ENCODE assay signal across 21 mouse cellular contexts in genomic region chr9:58047061-58047460, GRCm38 (mm10). TPM values are rescaled to one million over a fixed set of nuclear protein-coding genes. Genes with fewer than 3 reads are reported as not detected.
DNase-seq lines count a peak whose midpoint lies in the region; ATAC-seq and TF ChIP-seq lines count a peak whose summit lies in the region.
"Had no signal": no experiment of that assay in that cellular context is flagged by ENCODE, and none has a peak within 500 bp of the region (broad histone marks: within the 10 kb centered on the region; RNA-seq: fewer than 3 reads in every experiment).

No protein-coding gene starts in this region.

- no peaks in the 10 kb centered on the region for H3K9me3 ChIP-seq in lung, embryonic 14.5 days (ENCODE audit: low read depth, low read length)
- no peaks in the 10 kb centered on the region for H3K9me3 ChIP-seq in embryonic facial prominence, embryonic 10.5 days
- no peaks in the 10 kb centered on the region for H3K9me3 ChIP-seq in forebrain, embryonic 13.5 days (replicated peaks)
- no peaks in the 10 kb centered on the region for H3K9me3 ChIP-seq in kidney, embryonic 15.5 days (replicated peaks)
- H3K9me3 ChIP-seq: heart, embryonic 10.5 days; hindbrain, embryonic 13.5 days; neural tube, embryonic 15.5 days had no signal

- no peaks in the 10 kb centered on the region for H3K4me1 ChIP-seq in lung, embryonic 14.5 days (ENCODE audit: insufficient read depth)
- H3K4me1 ChIP-seq in embryonic facial prominence, embryonic 10.5 days = peaks cover 86% of the 10 kb centered on the region
- H3K4me1 ChIP-seq in forebrain, embryonic 13.5 days = peaks cover 96% of the 10 kb centered on the region
- peaks cover 32% of the 10 kb centered on the region for H3K4me1 ChIP-seq in kidney, embryonic 15.5 days

- H3K27ac ChIP-seq in lung, embryonic 14.5 days (ENCODE audit: low read depth) = no peak overlapping the region
- H3K27ac ChIP-seq in embryonic facial prominence, embryonic 10.5 days (replicated peaks) = 0 out of 2 replicates have a peak overlapping the region, but pooled peaks have one; percentile 77
- H3K27ac ChIP-seq in forebrain, embryonic 13.5 days = peak overlapping the region; percentile 98; the same call in 1 of the 2 replicates
- H3K27ac ChIP-seq in kidney, embryonic 15.5 days = peak overlapping the region; percentile 52
- H3K27ac ChIP-seq: heart, embryonic 10.5 days; neural tube, embryonic 15.5 days; stomach, postnatal 0 days had no signal

- H3K27me3 ChIP-seq in lung, embryonic 14.5 days (ENCODE audit: insufficient read depth, low read length) = no peaks in the 10 kb centered on the region; the same call in 1 of the 2 replicates
- H3K27me3 ChIP-seq in embryonic facial prominence, embryonic 10.5 days (replicated peaks; ENCODE audit: low read depth, poor library complexity, severe bottlenecking) = peaks cover 75% of the 10 kb centered on the region
- no peaks in the 10 kb centered on the region for H3K27me3 ChIP-seq in forebrain, embryonic 13.5 days
- 0 out of 2 replicates have a peak, but pooled peaks cover 5% of the 10 kb centered on the region for H3K27me3 ChIP-seq in kidney, embryonic 15.5 days
- H3K27me3 ChIP-seq: Patski had no signal

- no peaks in the 10 kb centered on the region for H3K36me3 ChIP-seq in lung, embryonic 14.5 days (ENCODE audit: insufficient read depth)
- no peaks in the 10 kb centered on the region for H3K36me3 ChIP-seq in embryonic facial prominence, embryonic 10.5 days (replicated peaks)
- H3K36me3 ChIP-seq in forebrain, embryonic 13.5 days (ENCODE audit: poor library complexity, severe bottlenecking) = no peaks in the 10 kb centered on the region
- H3K36me3 ChIP-seq in kidney, embryonic 15.5 days = no peaks in the 10 kb centered on the region
- H3K36me3 ChIP-seq: heart, embryonic 10.5 days; hindbrain, embryonic 13.5 days; neural tube, embryonic 15.5 days had no signal

- H3K4me2 ChIP-seq in lung, embryonic 14.5 days = no peak overlapping the region
- no peak overlapping the region for H3K4me2 ChIP-seq in forebrain, embryonic 13.5 days
- H3K4me2 ChIP-seq in kidney, embryonic 15.5 days = no peak overlapping the region
- H3K4me2 ChIP-seq: hindbrain, embryonic 13.5 days; neural tube, embryonic 15.5 days had no signal

- H3K4me3 ChIP-seq in lung, embryonic 14.5 days (ENCODE audit: low read depth, low read length) = no peak overlapping the region
- no peak overlapping the region for H3K4me3 ChIP-seq in embryonic facial prominence, embryonic 10.5 days
- no peak overlapping the region for H3K4me3 ChIP-seq in forebrain, embryonic 13.5 days
- no peak overlapping the region for H3K4me3 ChIP-seq in kidney, embryonic 15.5 days (replicated peaks)
- H3K4me3 ChIP-seq: heart, embryonic 10.5 days; hindbrain, embryonic 13.5 days; myocyte; neural tube, embryonic 15.5 days had no signal

- peak; percentile 50 for DNase-seq in lung, embryonic 14.5 days
- no peak for DNase-seq in lung, postnatal 36 days
- no peak for DNase-seq in embryonic facial prominence, embryonic 10.5 days (ENCODE audit: low spot score)
- no peak for DNase-seq in cerebellum, postnatal 25 days
- DNase-seq: cerebellum, postnatal 14 days; heart, postnatal 10 days; layer of hippocampus, adult 9-11 months; right cerebral cortex, postnatal 25 days; thymus, postnatal 14 days had no signal

- no peak for ATAC-seq in lung, embryonic 14.5 days (ENCODE audit: insufficient read depth)
- ATAC-seq in forebrain, embryonic 13.5 days = no peak
- ATAC-seq in kidney, embryonic 15.5 days (replicated peaks; ENCODE audit: low FRiP score) = no peak
- ATAC-seq in erythroblast, adult 5-6 weeks (replicated peaks; ENCODE audit: low FRiP score, poor library complexity, severe bottlenecking) = no peak
- ATAC-seq: intestine, postnatal 0 days; Patski had no signal

- H3K9ac ChIP-seq in lung, embryonic 14.5 days = no peak overlapping the region
- H3K9ac ChIP-seq in forebrain, embryonic 13.5 days = no peak overlapping the region
- no peak overlapping the region for H3K9ac ChIP-seq in kidney, embryonic 15.5 days
- H3K9ac ChIP-seq: hindbrain, embryonic 13.5 days; neural tube, embryonic 15.5 days had no signal

- TF ChIP-seq CTCF in lung, embryonic 14.5 days (IDR thresholded peaks at IDR 0.05; ENCODE audit: low read depth) = no peak

- WGBS in lung, embryonic 14.5 days = 45% methylated on average over 10 of the region's 10 CpGs
- 78% methylated on average over 10 of the region's 10 CpGs for WGBS in embryonic facial prominence, embryonic 10.5 days
- 87% methylated on average over 10 of the region's 10 CpGs for WGBS in forebrain, embryonic 13.5 days
- 63% methylated on average over 10 of the region's 10 CpGs for WGBS in kidney, embryonic 15.5 days

RNA-seq across cellular contexts. Expression of gene Stra6, which starts 16.5 kb away (rescaled TPM):
- polyA plus RNA-seq in lung, embryonic 14.5 days (2014; fragmentation: Nextera tagmentation; extraction: Ambion mirVana) = 3.4 and 4.0 TPM in 2 replicates
- polyA plus RNA-seq in embryonic facial prominence, embryonic 10.5 days (2016; fragmentation: Nextera tagmentation; extraction: Ambion mirVana) = 33.6 and 47.2 TPM in 2 replicates
- 7.1 and 7.7 TPM in 2 replicates for polyA plus RNA-seq in forebrain, embryonic 13.5 days (2015; fragmentation: Nextera tagmentation; extraction: Ambion mirVana)
- polyA plus RNA-seq in kidney, embryonic 15.5 days (2015; fragmentation: Nextera tagmentation; extraction: Ambion mirVana) = 28.0 and 29.7 TPM in 2 replicates
- total RNA-seq in erythroblast, adult 5-6 weeks (2015; ENCODE audit: low replicate concordance) = not detected in 2 replicates
- not detected in 2 replicates for total RNA-seq in erythroblast, adult 5-6 weeks (2017; ENCODE audit: low replicate concordance)
- total RNA-seq: megakaryocyte-erythroid progenitor cell, adult 5-6 weeks had no signal
- polyA plus RNA-seq: liver, embryonic 16.5 days had no signal

RNA-seq across cellular contexts. Expression of gene Cyp11a1, which starts 40.9 kb away (rescaled TPM):
- polyA plus RNA-seq in lung, embryonic 14.5 days (2014; fragmentation: Nextera tagmentation; extraction: Ambion mirVana) = 0.13 and 0.69 TPM in 2 replicates
- not detected in 2 replicates for polyA plus RNA-seq in embryonic facial prominence, embryonic 10.5 days (2016; fragmentation: Nextera tagmentation; extraction: Ambion mirVana)
- polyA plus RNA-seq in forebrain, embryonic 13.5 days (2015; fragmentation: Nextera tagmentation; extraction: Ambion mirVana) = 0.23 and 0.65 TPM in 2 replicates
- 15.7 and 46.0 TPM in 2 replicates for polyA plus RNA-seq in kidney, embryonic 15.5 days (2015; fragmentation: Nextera tagmentation; extraction: Ambion mirVana)
- 0.63 and 2.3 TPM in 2 replicates for total RNA-seq in erythroblast, adult 5-6 weeks (2015; ENCODE audit: low replicate concordance)
- total RNA-seq in erythroblast, adult 5-6 weeks (2017; ENCODE audit: low replicate concordance) = 1.7 and 2.3 TPM in 2 replicates
- total RNA-seq: megakaryocyte-erythroid progenitor cell, adult 5-6 weeks had no signal
